Mouse (Mus musculus): Measurements from ENCODE around the gene Arl16. TPM values are rescaled to one million over a fixed set of nuclear protein-coding genes. Genes with fewer than 3 reads are reported as not detected.

Gene Arl16
- polyA plus RNA-seq, 1 experiment, result 26.4 TPM

DNA sequence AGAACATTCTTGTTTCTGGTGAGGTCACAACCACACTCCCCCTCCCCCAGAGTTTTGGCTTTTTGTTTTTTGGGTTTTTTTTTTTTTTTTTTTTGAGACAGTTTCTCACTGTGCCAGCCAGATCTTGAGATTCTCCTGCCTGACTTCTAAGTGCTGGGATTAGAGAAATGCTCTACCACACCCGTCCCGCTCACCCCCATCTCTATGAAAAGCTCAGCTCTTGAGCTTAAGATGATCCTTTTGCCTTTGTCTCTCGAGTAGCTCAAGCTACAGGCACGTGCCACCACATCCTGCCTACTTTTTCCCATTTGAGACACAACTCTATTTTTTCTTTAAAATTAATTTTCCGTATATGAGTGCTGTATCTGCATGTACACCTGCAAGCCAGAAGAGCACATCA lies 3.0 kb downstream of the Arl16 start:
- Histone ChIP-seq H3ac (ENCODE audit: control insufficient read depth, insufficient read length, low read depth) (no peak overlapping the region), H3K79me3 (ENCODE audit: low read depth) (peaks cover 38% of the 10 kb centered on the region), H3K4me3 (ENCODE audit: insufficient read depth, poor library complexity, severe bottlenecking) (no peak overlapping the region), H3K79me2 (ENCODE audit: control insufficient read depth, insufficient read depth) (peaks cover 52% of the 10 kb centered on the region), H3K27me3 (ENCODE audit: control insufficient read depth, insufficient read depth, insufficient read length) (no peaks in the 10 kb centered on the region), H3K36me3 (ENCODE audit: control insufficient read depth, insufficient read depth) (peaks cover 47% of the 10 kb centered on the region)
- TF ChIP-seq CTCF (IDR thresholded peaks at IDR 0.05; ENCODE audit: control insufficient read depth, insufficient read depth, insufficient read length) (no peak), MYOG (IDR thresholded peaks at IDR 0.05; ENCODE audit: control insufficient read depth, extremely low read depth, insufficient read length) (no peak), MAX (IDR thresholded peaks at IDR 0.05) (no peak), CEBPB (IDR thresholded peaks at IDR 0.05; ENCODE audit: low read depth) (no peak), FOSL1 (IDR thresholded peaks at IDR 0.05; ENCODE audit: insufficient read depth, low read length, poor library complexity, severe bottlenecking) (no peak), MYOD1 (IDR thresholded peaks at IDR 0.05; ENCODE audit: control insufficient read depth, insufficient read length, low read depth) (no peak), USF1 (IDR thresholded peaks at IDR 0.05; ENCODE audit: low read depth) (no peak)

DNA sequence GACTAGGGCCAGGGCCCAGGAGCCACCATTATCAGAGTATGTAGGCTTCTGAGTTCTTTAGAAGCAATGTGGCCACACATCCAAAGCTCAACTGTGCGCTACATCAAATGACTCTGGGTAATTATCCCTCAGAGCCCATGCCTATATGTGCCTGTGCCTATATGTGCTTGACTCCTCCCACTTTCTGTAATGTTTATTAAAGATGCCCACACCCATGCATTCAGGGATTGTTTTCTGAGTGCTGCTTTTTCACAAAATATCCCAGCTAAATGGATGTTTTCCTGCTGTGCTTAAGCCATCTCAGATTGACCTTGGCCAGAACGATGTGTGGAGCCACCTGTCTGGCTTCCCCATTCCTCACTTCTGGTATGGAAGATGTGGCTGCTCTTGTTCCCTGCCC lies 3.9 kb downstream of the Arl16 start:
- H3K36me3 ChIP-seq (ENCODE audit: control insufficient read depth, insufficient read depth), result peaks cover 46% of the 10 kb centered on the region
- TF ChIP-seq FOSL1 (IDR thresholded peaks at IDR 0.05; ENCODE audit: insufficient read depth, low read length, poor library complexity, severe bottlenecking), result no peak
- TF ChIP-seq MYOG (IDR thresholded peaks at IDR 0.05; ENCODE audit: control insufficient read depth, extremely low read depth, insufficient read length), result no peak
- TF ChIP-seq CEBPB (IDR thresholded peaks at IDR 0.05; ENCODE audit: low read depth), result no peak
- no peak for TF ChIP-seq MYOD1 (IDR thresholded peaks at IDR 0.05; ENCODE audit: control insufficient read depth, insufficient read length, low read depth)
- no peak for TF ChIP-seq CTCF (IDR thresholded peaks at IDR 0.05; ENCODE audit: control insufficient read depth, insufficient read depth, insufficient read length)

DNA sequence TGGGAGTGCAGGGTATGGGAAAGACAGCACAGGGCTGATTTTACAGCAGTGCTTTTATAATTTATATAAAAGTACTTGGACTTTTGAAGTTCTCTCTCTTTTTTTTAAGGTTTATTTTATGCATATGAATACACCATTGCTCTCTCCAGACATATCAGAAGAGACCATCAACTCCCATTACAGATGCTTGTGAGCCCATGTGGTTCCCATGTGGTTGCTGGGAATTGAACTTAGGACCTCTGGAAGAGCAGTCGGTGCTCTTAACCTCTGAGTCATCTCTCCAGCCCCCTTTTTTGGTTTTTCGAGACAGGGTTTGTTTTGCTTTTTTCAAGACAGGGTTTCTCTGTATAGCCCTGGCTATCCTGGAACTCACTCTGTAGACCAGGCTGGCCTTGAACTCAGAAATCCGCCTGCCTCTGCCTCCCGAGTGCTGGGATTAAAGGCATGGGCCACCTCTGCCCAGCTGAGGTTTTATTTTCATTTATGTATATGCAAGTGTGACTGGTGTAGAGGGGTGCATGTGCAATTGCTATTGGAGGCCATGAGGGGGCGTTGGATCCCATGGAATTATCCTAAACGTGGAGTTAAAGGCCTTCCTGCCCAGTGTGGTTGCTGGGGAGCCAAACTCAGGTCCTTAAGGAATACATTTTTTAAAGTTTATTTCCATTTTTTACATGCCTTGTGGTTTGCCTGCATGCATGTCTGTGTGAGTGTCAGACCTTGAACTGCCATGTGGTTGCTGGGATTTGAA lies 8.4 kb downstream of the Arl16 start:
- Histone ChIP-seq H3K79me3 (ENCODE audit: low read depth) (peaks cover 25% of the 10 kb centered on the region), H3K4me3 (ENCODE audit: insufficient read depth, poor library complexity, severe bottlenecking) (peak overlapping the region; percentile 94), H3K36me3 (ENCODE audit: control insufficient read depth, insufficient read depth) (peaks cover 46% of the 10 kb centered on the region), H3K79me2 (ENCODE audit: control insufficient read depth, insufficient read depth) (peaks cover 51% of the 10 kb centered on the region), H3K27me3 (ENCODE audit: control insufficient read depth, insufficient read depth, insufficient read length) (no peaks in the 10 kb centered on the region), H3ac (ENCODE audit: control insufficient read depth, insufficient read length, low read depth) (peak overlapping the region; percentile 84)
- no peak for TF ChIP-seq MYOG (IDR thresholded peaks at IDR 0.05; ENCODE audit: control insufficient read depth, extremely low read depth, insufficient read length)
- TF ChIP-seq MYOD1 (IDR thresholded peaks at IDR 0.05; ENCODE audit: control insufficient read depth, insufficient read length, low read depth), result no peak
- no peak for TF ChIP-seq CTCF (IDR thresholded peaks at IDR 0.05; ENCODE audit: control insufficient read depth, insufficient read depth, insufficient read length)
- TF ChIP-seq FOSL1 (IDR thresholded peaks at IDR 0.05; ENCODE audit: insufficient read depth, low read length, poor library complexity, severe bottlenecking), result no peak
- no peak for TF ChIP-seq CEBPB (IDR thresholded peaks at IDR 0.05; ENCODE audit: low read depth)
- no peak for TF ChIP-seq USF1 (IDR thresholded peaks at IDR 0.05; ENCODE audit: low read depth)
- no peak for TF ChIP-seq MAX (IDR thresholded peaks at IDR 0.05)

More for the DNA sequence above, 3.9 kb downstream of the Arl16 start:
- no peaks in the 10 kb centered on the region for H3K27me3 ChIP-seq (ENCODE audit: control insufficient read depth, insufficient read depth, insufficient read length)
- no peak overlapping the region for H3K4me3 ChIP-seq (ENCODE audit: insufficient read depth, poor library complexity, severe bottlenecking)
- H3K79me3 ChIP-seq (ENCODE audit: low read depth), result peaks cover 40% of the 10 kb centered on the region
- peaks cover 52% of the 10 kb centered on the region for H3K79me2 ChIP-seq (ENCODE audit: control insufficient read depth, insufficient read depth)
- no peak overlapping the region for H3ac ChIP-seq (ENCODE audit: control insufficient read depth, insufficient read length, low read depth)

DNA sequence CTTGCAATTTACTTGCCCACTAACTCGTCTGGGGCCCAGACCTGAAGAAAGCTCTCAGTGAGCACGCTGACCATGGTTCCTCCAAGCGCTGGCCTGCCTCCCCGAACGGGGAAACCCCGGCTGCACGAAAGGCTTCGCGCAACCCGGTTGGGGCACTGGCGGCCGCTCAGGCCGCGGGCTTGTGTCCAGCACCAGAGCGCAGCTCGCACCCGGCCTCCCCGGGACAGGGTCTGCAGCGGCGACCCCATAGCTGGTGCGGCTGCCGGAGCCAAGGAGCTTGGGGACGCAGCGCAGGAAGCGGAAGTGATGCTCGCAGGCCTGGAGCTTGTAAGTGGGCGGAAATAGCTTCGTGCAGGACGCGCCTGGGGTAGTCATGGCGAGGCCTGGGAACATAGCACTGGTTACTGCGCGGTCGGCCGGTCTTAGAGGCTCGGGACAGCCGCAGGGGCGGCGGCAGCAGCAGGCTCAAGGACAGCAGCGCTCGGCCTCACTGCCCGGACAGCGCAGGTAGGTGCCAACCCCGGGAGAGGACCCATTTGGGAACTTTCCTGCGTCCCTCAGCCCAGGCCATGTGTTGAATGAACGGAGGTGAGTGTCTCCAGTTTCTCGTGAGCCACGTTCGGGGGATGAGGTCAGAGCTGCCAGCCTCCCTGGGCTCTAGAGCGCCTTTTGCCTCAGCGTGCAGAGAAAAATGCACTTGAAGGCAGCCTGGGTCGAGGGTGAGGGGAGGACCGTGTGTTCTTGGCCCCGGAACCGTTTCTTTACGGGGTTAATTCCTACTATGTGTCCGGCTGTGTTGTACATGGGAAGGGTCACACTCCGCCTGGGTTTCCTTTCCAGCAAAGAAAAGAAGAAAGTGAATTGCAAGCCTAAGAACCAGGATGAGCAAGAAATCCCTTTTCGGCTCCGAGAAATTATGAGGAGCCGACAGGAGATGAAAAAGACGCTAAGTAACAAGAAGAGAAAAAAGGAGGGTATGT lies 9.3 kb downstream of the Arl16 start, which contains the start of the genes Oxld1 and Ccdc137:
Gene Oxld1, minus strand, starts transcription at position 297 of the 980 bp plus-strand sequence.
Gene Ccdc137, plus strand, starts transcription at position 344 of the 980 bp plus-strand sequence.
- H3K79me2 ChIP-seq (ENCODE audit: control insufficient read depth, insufficient read depth), result peaks cover 51% of the 10 kb centered on the region
- H3K79me3 ChIP-seq (ENCODE audit: low read depth), result peaks cover 25% of the 10 kb centered on the region
- TF ChIP-seq MAX (IDR thresholded peaks at IDR 0.05), result peak; percentile 68
- no peak for TF ChIP-seq CTCF (IDR thresholded peaks at IDR 0.05; ENCODE audit: control insufficient read depth, insufficient read depth, insufficient read length)
- H3K27me3 ChIP-seq (ENCODE audit: control insufficient read depth, insufficient read depth, insufficient read length), result no peaks in the 10 kb centered on the region
- H3K4me3 ChIP-seq (ENCODE audit: insufficient read depth, poor library complexity, severe bottlenecking), result peak within 1 kb of the TSS; percentile 94
- peaks cover 37% of the 10 kb centered on the region for H3K36me3 ChIP-seq (ENCODE audit: control insufficient read depth, insufficient read depth)
- H3ac ChIP-seq (ENCODE audit: control insufficient read depth, insufficient read length, low read depth), result peak within 1 kb of the TSS; percentile 88

DNA sequence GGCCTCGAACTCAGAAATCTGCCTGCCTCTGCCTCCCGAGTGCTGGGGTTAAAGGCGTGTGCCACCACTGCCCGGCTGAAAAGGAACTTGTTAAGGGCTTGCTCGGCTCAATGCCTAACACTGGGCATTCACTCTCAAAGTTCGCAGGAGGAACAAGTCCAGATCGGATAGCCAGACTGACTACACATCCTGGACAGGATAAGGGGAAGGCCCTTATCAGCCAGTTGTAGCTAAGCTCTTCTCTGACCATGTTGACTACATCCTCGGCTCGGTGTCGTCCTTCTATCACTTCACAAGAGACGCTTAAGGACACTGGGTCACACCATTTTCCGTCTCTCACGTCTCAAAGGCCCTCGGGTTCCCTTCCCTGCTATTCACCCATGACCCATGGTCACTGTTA lies 10.0 kb downstream of the Arl16 start:
- H3K79me2 ChIP-seq (ENCODE audit: control insufficient read depth, insufficient read depth), result peaks cover 51% of the 10 kb centered on the region

More for the DNA sequence above, 10.0 kb downstream of the Arl16 start:
- no peak for TF ChIP-seq FOSL1 (IDR thresholded peaks at IDR 0.05; ENCODE audit: insufficient read depth, low read length, poor library complexity, severe bottlenecking)
- no peak for TF ChIP-seq MYOG (IDR thresholded peaks at IDR 0.05; ENCODE audit: control insufficient read depth, extremely low read depth, insufficient read length)
- TF ChIP-seq CTCF (IDR thresholded peaks at IDR 0.05; ENCODE audit: control insufficient read depth, insufficient read depth, insufficient read length), result no peak
- no peak for TF ChIP-seq MYOD1 (IDR thresholded peaks at IDR 0.05; ENCODE audit: control insufficient read depth, insufficient read length, low read depth)
- TF ChIP-seq CEBPB (IDR thresholded peaks at IDR 0.05; ENCODE audit: low read depth), result no peak
- TF ChIP-seq USF1 (IDR thresholded peaks at IDR 0.05; ENCODE audit: low read depth), result no peak
- TF ChIP-seq MAX (IDR thresholded peaks at IDR 0.05), result no peak
- Histone ChIP-seq H3K4me3 (ENCODE audit: insufficient read depth, poor library complexity, severe bottlenecking) (peak overlapping the region; percentile 94), H3K27me3 (ENCODE audit: control insufficient read depth, insufficient read depth, insufficient read length) (no peaks in the 10 kb centered on the region), H3K79me3 (ENCODE audit: low read depth) (peaks cover 25% of the 10 kb centered on the region), H3ac (ENCODE audit: control insufficient read depth, insufficient read length, low read depth) (peak overlapping the region; percentile 88), H3K36me3 (ENCODE audit: control insufficient read depth, insufficient read depth) (peaks cover 30% of the 10 kb centered on the region)

Measured in C2C12 (cell line).